ENCODE assay signal across 8 mouse cellular contexts in the genomic region with DNA sequence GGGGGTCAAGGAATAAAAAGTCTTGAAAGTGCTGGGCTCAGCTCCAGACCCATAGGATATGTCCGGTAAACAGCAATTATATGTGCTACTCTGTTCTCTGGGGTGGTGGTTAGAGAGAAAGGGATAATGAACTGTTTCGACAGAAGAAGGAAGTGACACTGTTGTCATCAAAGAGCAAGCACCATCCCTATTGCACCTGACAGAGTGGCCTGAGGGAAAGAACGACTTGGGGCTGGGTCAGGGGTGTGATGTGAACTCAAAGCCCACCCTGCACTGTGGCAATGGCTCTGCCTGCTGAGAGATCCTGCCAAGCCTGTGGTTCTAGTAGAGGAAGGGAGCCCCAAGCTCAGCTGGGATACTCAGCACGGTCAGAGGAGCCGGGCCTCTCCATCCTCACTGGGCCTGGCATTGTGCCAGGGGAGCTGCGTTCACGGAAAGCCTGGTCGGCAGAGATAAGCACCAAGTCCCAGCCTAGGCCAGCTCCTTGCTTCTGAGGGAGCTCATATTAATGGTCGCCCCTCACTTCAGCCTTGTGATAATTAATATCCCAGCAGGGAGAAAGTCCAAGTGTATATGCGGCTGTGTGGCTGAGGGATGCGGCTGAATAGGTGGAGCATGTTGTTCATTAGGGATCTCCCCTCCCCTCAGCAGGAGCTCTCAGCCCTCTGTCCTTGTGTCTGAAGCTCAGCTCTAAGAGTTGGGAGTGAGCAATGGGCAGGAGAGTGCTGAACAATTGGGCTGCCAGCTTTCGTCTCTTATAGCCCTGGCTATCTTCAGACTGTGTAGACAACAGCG.
DNase-seq lines count a peak whose midpoint lies in the region; ATAC-seq lines count a peak whose summit lies in the region.

No protein-coding gene starts in this region.

- H3K9me3 ChIP-seq in erythroblast, embryonic 14.5 days (ENCODE audit: control insufficient read depth, low read length) = peaks cover 7% of the 10 kb centered on the region
- H3K9me3 ChIP-seq in liver, embryonic 12.5 days (replicated peaks) = no peaks in the 10 kb centered on the region

- no peak overlapping the region for H3K9ac ChIP-seq in liver, embryonic 12.5 days

- no peak overlapping the region for H3K27ac ChIP-seq in liver, embryonic 12.5 days

- no peaks in the 10 kb centered on the region for H3K36me3 ChIP-seq in erythroblast, embryonic 14.5 days (ENCODE audit: control insufficient read depth)
- no peaks in the 10 kb centered on the region for H3K36me3 ChIP-seq in liver, embryonic 12.5 days

- H3K4me1 ChIP-seq in erythroblast, embryonic 14.5 days (ENCODE audit: control insufficient read depth) = peaks cover 39% of the 10 kb centered on the region
- H3K4me1 ChIP-seq in liver, embryonic 12.5 days = peaks cover 12% of the 10 kb centered on the region

- ATAC-seq in liver, embryonic 12.5 days = peak; percentile 76
- ATAC-seq in inflammation-experienced regulatory T-cells, adult 6 months = no peak

- no peaks in the 10 kb centered on the region for H3K27me3 ChIP-seq in erythroblast, embryonic 14.5 days (ENCODE audit: control insufficient read depth)
- H3K27me3 ChIP-seq in liver, embryonic 12.5 days (replicated peaks) = no peaks in the 10 kb centered on the region

- DNase-seq in left cerebral cortex, postnatal 4 days = peak; percentile 45
- DNase-seq in left cerebral cortex, adult 18-20 months (ENCODE audit: low spot score in 2 of 2) = no peak
- DNase-seq in heart, postnatal 10 days = peak; percentile 74 to 76
- peak; percentile 47 for DNase-seq in retina, embryonic 14.5 days (ENCODE audit: low spot score)
- DNase-seq in left cerebral cortex, adult 9 months (ENCODE audit: low spot score in 2 of 2) = no peak

- peak overlapping the region; percentile 28 for H3K4me3 ChIP-seq in erythroblast, embryonic 14.5 days (replicated peaks)
- H3K4me3 ChIP-seq in liver, embryonic 12.5 days = no peak overlapping the region

- 44% methylated on average over 13 of the region's 13 CpGs for whole genome bisulfite sequencing in liver, embryonic 12.5 days (ENCODE audit: insufficient replicate concordance)

- intact Hi-C loops in left cerebral cortex, postnatal 4 days (cut with DNase I) = no loop called here
- intact Hi-C loops in heart, postnatal 10 days (cut with DNase I) = no loop called here

- no peak overlapping the region for H3K4me2 ChIP-seq in liver, embryonic 12.5 days

Comparison
In these comparisons a context has a peak if more than half of its experiments do, and no peak if none do; other contexts are left out.
1. DNase-seq: peak in left cerebral cortex, postnatal 4 days (single experiment), heart, postnatal 10 days (2 of 2) and retina, embryonic 14.5 days (single experiment); none in left cerebral cortex, adult 18-20 months (0 of 2) and left cerebral cortex, adult 9 months (0 of 2).